17 mouse cellular contexts compared by ENCODE assay signal in genomic region chr19:36511305-36511704, GRCm38 (mm10).
"Had no signal": no experiment of that assay in that cellular context is flagged by ENCODE, and none has a peak within 500 bp of the region (broad histone marks: within the 10 kb centered on the region; RNA-seq: fewer than 3 reads in every experiment).

No protein-coding gene starts in this region.

- H3K27ac ChIP-seq: kidney, postnatal 0 days; limb, embryonic 13.5 days; midbrain, embryonic 15.5 days; neural tube, embryonic 13.5 days; stomach, embryonic 15.5 days had no signal

- H3K27me3 ChIP-seq: limb, embryonic 13.5 days; midbrain, embryonic 15.5 days; neural tube, embryonic 13.5 days; stomach, embryonic 15.5 days had no signal

- ATAC-seq: inflammation-experienced regulatory T-cells, adult 6 months; midbrain, embryonic 15.5 days had no signal

- DNase-seq: kidney, adult 11 months; kidney, adult 9 months; kidney, postnatal 36 days; layer of hippocampus, adult 9-11 months; layer of hippocampus, postnatal 36 days; lung, adult 18-20 months; lung, postnatal 36 days; retina, postnatal 1 day; thymus, adult 2 months; thymus, postnatal 25 days had no signal

- H3K4me1 ChIP-seq: limb, embryonic 13.5 days; midbrain, embryonic 15.5 days; stomach, embryonic 15.5 days had no signal

- H3K9ac ChIP-seq: limb, embryonic 13.5 days; midbrain, embryonic 15.5 days; neural tube, embryonic 13.5 days; stomach, embryonic 15.5 days had no signal

- H3K9me3 ChIP-seq: limb, embryonic 13.5 days; midbrain, embryonic 15.5 days; neural tube, embryonic 13.5 days; stomach, embryonic 15.5 days had no signal

- H3K4me2 ChIP-seq: limb, embryonic 13.5 days; midbrain, embryonic 11.5 days; midbrain, embryonic 15.5 days; neural tube, embryonic 13.5 days; stomach, embryonic 15.5 days had no signal

- H3K36me3 ChIP-seq: limb, embryonic 13.5 days; midbrain, embryonic 15.5 days; neural tube, embryonic 13.5 days; stomach, embryonic 15.5 days had no signal

- H3K4me3 ChIP-seq: limb, embryonic 13.5 days; midbrain, embryonic 15.5 days; neural tube, embryonic 13.5 days; stomach, embryonic 15.5 days had no signal
